Mouse (Mus musculus): ENCODE results near the gene Axin1. TPM values are rescaled to one million over a fixed set of nuclear protein-coding genes. Genes with fewer than 3 reads are reported as not detected.
"Not testable (repeated sequence)": the region's sequence is repeated elsewhere in the genome, so short reads cannot be mapped to it uniquely, and the experiment has no call there.

Gene Axin1
- polyA plus RNA-seq, 1 experiment from 2014 or later = 17.1 TPM

DNA sequence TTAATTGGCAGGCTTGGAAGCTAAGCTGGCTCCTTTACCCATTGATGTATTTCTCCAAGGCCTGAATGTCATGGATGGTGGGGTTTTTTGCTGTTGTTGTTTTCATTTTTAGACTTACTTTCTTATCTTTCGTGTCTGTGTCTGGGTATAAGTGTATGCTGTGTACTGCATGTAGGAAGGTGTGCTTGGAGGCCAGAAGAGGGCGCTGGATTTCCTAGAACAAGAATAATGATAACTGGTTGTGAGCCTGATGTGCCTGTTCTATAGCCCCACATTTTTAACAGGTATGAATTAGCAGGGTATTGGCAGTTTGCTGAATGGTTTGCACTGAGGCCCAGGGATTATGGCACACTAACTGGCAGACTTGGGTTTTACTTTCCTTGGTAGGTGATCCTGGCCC lies 10.6 kb downstream of the Axin1 start:
- ATAC-seq (ENCODE audit: insufficient number of reproducible peaks, low FRiP score, low TSS enrichment, low read depth) (no peak), DNase-seq (ENCODE audit: low spot score) (no peak)
- Histone ChIP-seq H3K27me3 (ENCODE audit: control insufficient read depth, insufficient read depth, low read length) (no peaks in the 10 kb centered on the region), H3K9me3 (ENCODE audit: control insufficient read depth, low read length) (no peaks in the 10 kb centered on the region; the same call in 1 of the 2 replicates), H3K4me1 (ENCODE audit: control insufficient read depth, insufficient read depth, low read length) (no peaks in the 10 kb centered on the region), H3K4me2 (ENCODE audit: low read depth, severe bottlenecking) (no peak overlapping the region), H3K4me3 (ENCODE audit: low read depth, low read length) (no peak overlapping the region), H3K27ac (replicated peaks; ENCODE audit: low read depth, low read length) (no peak overlapping the region), H3K36me3 (ENCODE audit: control insufficient read depth, insufficient read depth, low read length) (peaks cover 16% of the 10 kb centered on the region; the same call in 1 of the 2 replicates), H3K9ac (ENCODE audit: low read length) (no peak overlapping the region)
- 81% methylated on average over 2 of the region's 2 CpGs for WGBS

GRCm38 (mm10) chr17:26151886-26152630 lies 13.6 kb downstream of the Axin1 start:
- WGBS = 83% methylated on average over 2 of the region's 2 CpGs
- Histone ChIP-seq H3K4me1 (ENCODE audit: control insufficient read depth, insufficient read depth, low read length) (no peaks in the 10 kb centered on the region), H3K36me3 (ENCODE audit: control insufficient read depth, insufficient read depth, low read length) (peaks cover 16% of the 10 kb centered on the region; the same call in 1 of the 2 replicates), H3K4me2 (ENCODE audit: low read depth, severe bottlenecking) (no peak overlapping the region), H3K9ac (ENCODE audit: low read length) (no peak overlapping the region), H3K27me3 (ENCODE audit: control insufficient read depth, insufficient read depth, low read length) (no peaks in the 10 kb centered on the region), H3K4me3 (ENCODE audit: low read depth, low read length) (no peak overlapping the region), H3K27ac (replicated peaks; ENCODE audit: low read depth, low read length) (no peak overlapping the region), H3K9me3 (ENCODE audit: control insufficient read depth, low read length) (no peaks in the 10 kb centered on the region; the same call in 1 of the 2 replicates)
- ATAC-seq (ENCODE audit: insufficient number of reproducible peaks, low FRiP score, low TSS enrichment, low read depth) (no peak), DNase-seq (ENCODE audit: low spot score) (no peak)

- Histone ChIP-seq H3K9ac (ENCODE audit: low read length) (no peak overlapping the region), H3K4me2 (ENCODE audit: low read depth, severe bottlenecking) (no peak overlapping the region), H3K4me3 (ENCODE audit: low read depth, low read length) (no peak overlapping the region), H3K36me3 (ENCODE audit: control insufficient read depth, insufficient read depth, low read length) (no peaks in the 10 kb centered on the region), H3K27me3 (ENCODE audit: control insufficient read depth, insufficient read depth, low read length) (no peaks in the 10 kb centered on the region), H3K9me3 (ENCODE audit: control insufficient read depth, low read length) (no peaks in the 10 kb centered on the region), H3K27ac (replicated peaks; ENCODE audit: low read depth, low read length) (no peak overlapping the region), H3K4me1 (ENCODE audit: control insufficient read depth, insufficient read depth, low read length) (no peaks in the 10 kb centered on the region)
- ATAC-seq (ENCODE audit: insufficient number of reproducible peaks, low FRiP score, low TSS enrichment, low read depth) (no peak), DNase-seq (ENCODE audit: low spot score) (no peak)
- WGBS = 86% methylated on average over 1 of the region's 1 CpGs
These were observed 24.2 kb downstream of the Axin1 start for GRCm38 (mm10) chr17:26162736-26163135.

DNA sequence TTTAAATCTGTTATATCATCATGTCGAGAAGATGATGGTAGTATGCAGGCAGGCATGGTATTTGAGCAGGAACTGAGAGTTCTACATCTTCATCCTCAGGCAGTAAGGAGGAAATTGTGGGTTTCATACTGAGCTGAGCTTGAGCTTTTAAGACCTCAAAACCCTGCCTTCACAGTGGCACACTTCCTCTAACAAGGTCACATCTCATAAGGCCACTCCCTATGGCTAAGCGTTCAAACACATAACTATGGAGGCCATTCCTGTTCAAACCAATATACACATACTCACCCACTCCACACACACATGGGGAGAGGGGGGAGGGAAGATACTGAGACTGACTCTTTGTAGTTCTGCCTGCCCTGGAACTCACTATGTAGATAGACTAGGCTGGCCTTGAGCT lies 29.6 kb downstream of the Axin1 start:
- Histone ChIP-seq H3K27me3 (ENCODE audit: control insufficient read depth, insufficient read depth, low read length) (no peaks in the 10 kb centered on the region), H3K4me2 (ENCODE audit: low read depth, severe bottlenecking) (no peak overlapping the region), H3K4me3 (ENCODE audit: low read depth, low read length) (no peak overlapping the region), H3K4me1 (ENCODE audit: control insufficient read depth, insufficient read depth, low read length) (no peaks in the 10 kb centered on the region), H3K9me3 (ENCODE audit: control insufficient read depth, low read length) (no peaks in the 10 kb centered on the region), H3K36me3 (ENCODE audit: control insufficient read depth, insufficient read depth, low read length) (peaks cover 2% of the 10 kb centered on the region; the same call in 1 of the 2 replicates), H3K27ac (replicated peaks; ENCODE audit: low read depth, low read length) (no peak overlapping the region), H3K9ac (ENCODE audit: low read length) (no peak overlapping the region)
- 89% methylated on average over 2 of the region's 2 CpGs for WGBS
- ATAC-seq (ENCODE audit: insufficient number of reproducible peaks, low FRiP score, low TSS enrichment, low read depth) (no peak), DNase-seq (ENCODE audit: low spot score) (no peak)

- H3K9ac ChIP-seq (ENCODE audit: low read length); H3K9me3 ChIP-seq (ENCODE audit: control insufficient read depth, low read length); ATAC-seq (ENCODE audit: insufficient number of reproducible peaks, low FRiP score, low TSS enrichment, low read depth); H3K4me3 ChIP-seq (ENCODE audit: low read depth, low read length); H3K4me2 ChIP-seq (ENCODE audit: low read depth, severe bottlenecking); H3K27ac ChIP-seq (replicated peaks; ENCODE audit: low read depth, low read length); H3K36me3 ChIP-seq (ENCODE audit: control insufficient read depth, insufficient read depth, low read length); H3K4me1 ChIP-seq (ENCODE audit: control insufficient read depth, insufficient read depth, low read length); H3K27me3 ChIP-seq (ENCODE audit: control insufficient read depth, insufficient read depth, low read length); DNase-seq (ENCODE audit: low spot score): not testable (repeated sequence)
- WGBS = 81% methylated on average over 2 of the region's 2 CpGs
These were observed 36.8 kb downstream of the Axin1 start for GRCm38 (mm10) chr17:26175248-26175647.

DNA sequence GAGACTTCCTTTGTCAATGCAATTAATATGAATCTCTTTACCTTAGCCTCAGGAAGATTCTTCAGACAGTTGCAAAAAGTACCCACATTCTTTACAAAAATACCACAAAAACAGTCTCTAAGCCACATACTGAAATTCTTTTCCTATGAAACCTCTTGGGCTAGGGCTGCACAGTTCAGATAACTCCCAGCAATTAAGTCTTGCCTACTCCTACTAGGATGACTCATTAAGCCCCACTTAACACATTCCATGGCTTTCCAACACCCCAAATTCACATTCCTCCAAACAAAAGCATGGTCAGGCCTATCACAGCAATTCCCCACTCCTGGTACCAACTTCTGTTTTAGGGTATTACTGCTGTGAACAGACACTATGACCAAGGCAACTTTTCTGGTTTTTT lies 40.1 kb downstream of the Axin1 start:
- Histone ChIP-seq H3K4me2 (ENCODE audit: low read depth, severe bottlenecking) (no peak overlapping the region), H3K27ac (replicated peaks; ENCODE audit: low read depth, low read length) (no peak overlapping the region), H3K27me3 (ENCODE audit: control insufficient read depth, insufficient read depth, low read length) (no peaks in the 10 kb centered on the region), H3K9me3 (ENCODE audit: control insufficient read depth, low read length) (no peaks in the 10 kb centered on the region), H3K4me3 (ENCODE audit: low read depth, low read length) (no peak overlapping the region), H3K9ac (ENCODE audit: low read length) (no peak overlapping the region), H3K36me3 (ENCODE audit: control insufficient read depth, insufficient read depth, low read length) (peaks cover 7% of the 10 kb centered on the region), H3K4me1 (ENCODE audit: control insufficient read depth, insufficient read depth, low read length) (no peaks in the 10 kb centered on the region)
- DNase-seq (ENCODE audit: low spot score) (no peak), ATAC-seq (ENCODE audit: insufficient number of reproducible peaks, low FRiP score, low TSS enrichment, low read depth) (no peak)

- Histone ChIP-seq H3K36me3 (ENCODE audit: control insufficient read depth, insufficient read depth, low read length) (peaks cover 9% of the 10 kb centered on the region), H3K9me3 (ENCODE audit: control insufficient read depth, low read length) (no peaks in the 10 kb centered on the region), H3K4me3 (ENCODE audit: low read depth, low read length) (no peak overlapping the region), H3K4me1 (ENCODE audit: control insufficient read depth, insufficient read depth, low read length) (no peaks in the 10 kb centered on the region), H3K9ac (ENCODE audit: low read length) (no peak overlapping the region), H3K27ac (replicated peaks; ENCODE audit: low read depth, low read length) (no peak overlapping the region), H3K4me2 (ENCODE audit: low read depth, severe bottlenecking) (no peak overlapping the region), H3K27me3 (ENCODE audit: control insufficient read depth, insufficient read depth, low read length) (no peaks in the 10 kb centered on the region)
- ATAC-seq (ENCODE audit: insufficient number of reproducible peaks, low FRiP score, low TSS enrichment, low read depth) = no peak
- 94% methylated on average over 3 of the region's 3 CpGs for whole genome bisulfite sequencing
- DNase-seq (ENCODE audit: low spot score) = no peak
These were observed 42.7 kb downstream of the Axin1 start for GRCm38 (mm10) chr17:26181179-26181578.

DNA sequence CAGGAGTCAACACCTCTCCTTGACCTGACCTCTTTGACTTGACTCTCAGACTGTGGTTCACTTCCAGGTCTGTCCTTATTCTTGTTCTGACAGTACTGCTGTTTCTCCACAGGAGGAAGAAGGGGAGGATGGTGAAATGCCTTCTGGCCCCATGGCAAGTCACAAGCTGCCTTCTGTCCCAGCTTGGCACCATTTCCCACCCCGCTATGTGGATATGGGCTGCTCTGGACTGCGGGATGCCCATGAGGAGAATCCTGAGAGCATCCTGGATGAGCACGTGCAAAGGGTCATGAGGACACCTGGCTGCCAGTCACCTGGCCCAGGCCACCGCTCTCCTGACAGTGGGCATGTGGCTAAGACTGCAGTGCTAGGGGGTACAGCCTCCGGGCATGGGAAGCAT lies 49.1 kb downstream of the Axin1 start:
- H3K4me2 ChIP-seq (ENCODE audit: low read depth, severe bottlenecking) = no peak overlapping the region
- H3K4me1 ChIP-seq (ENCODE audit: control insufficient read depth, insufficient read depth, low read length) = no peaks in the 10 kb centered on the region
- no peak for ATAC-seq (ENCODE audit: insufficient number of reproducible peaks, low FRiP score, low TSS enrichment, low read depth)
- no peak for DNase-seq (ENCODE audit: low spot score)
- H3K27me3 ChIP-seq (ENCODE audit: control insufficient read depth, insufficient read depth, low read length) = no peaks in the 10 kb centered on the region
- peaks cover 30% of the 10 kb centered on the region for H3K36me3 ChIP-seq (ENCODE audit: control insufficient read depth, insufficient read depth, low read length)
- 96% methylated on average over 5 of the region's 5 CpGs for WGBS
- H3K4me3 ChIP-seq (ENCODE audit: low read depth, low read length) = no peak overlapping the region
- no peaks in the 10 kb centered on the region for H3K9me3 ChIP-seq (ENCODE audit: control insufficient read depth, low read length)
- H3K27ac ChIP-seq (replicated peaks; ENCODE audit: low read depth, low read length) = no peak overlapping the region
- H3K9ac ChIP-seq (ENCODE audit: low read length) = no peak overlapping the region

Data from limb, embryonic 11.5 days (tissue).